Mouse (Mus musculus) left cerebral cortex, postnatal 14 days (tissue): Measurements from ENCODE around the gene Lrrc7. TPM values are rescaled to one million over a fixed set of nuclear protein-coding genes. Genes with fewer than 3 reads are reported as not detected.
A peak's percentile ranks its signal among the peaks of the same experiment; 100 is the strongest.

Experiments
- DNase-seq, 2 experiments: peaks; one replicate each; pipeline ENCODE4 v3.0.0; 2021 to 2022; ENCODE audit warnings: low spot score in 2 of 2, mixed read lengths in 1 of 2
- intact Hi-C: fragments of 180-260 bp; cut with DNase I; formaldehyde crosslinking; loops from one replicate; pipeline ENCODE4 v1.15.1; 2025
- total RNA-seq, 2 experiments: library from RNA; stranded (reverse); gene quantifications; 2 replicates each; pipeline ENCODE4 v1.2.3; 2021

Lrrc7 gene
- total RNA-seq, 2 experiments from 2014 or later: 123 to 142 TPM

- intact Hi-C loops: no loop called here
- peak in 1 of 2 experiments; percentile 45 for DNase-seq
These were observed 359.2 kb downstream of the Lrrc7 start for GRCm38 (mm10) chr3:158202776-158203175.

GRCm38 (mm10) chr3:158195426-158195825, 366.6 kb downstream of the Lrrc7 start:
- no peak for DNase-seq
- intact Hi-C loops: no loop called here

- DNase-seq: no peak
- intact Hi-C loops: no loop called here
These were observed 368.8 kb downstream of the Lrrc7 start for GRCm38 (mm10) chr3:158193229-158193628.

- intact Hi-C loops: no loop called here
- DNase-seq: no peak
These were observed 386.9 kb downstream of the Lrrc7 start for GRCm38 (mm10) chr3:158174880-158175735.

- no peak for DNase-seq
- intact Hi-C loops: no loop called here
These were observed 392.8 kb downstream of the Lrrc7 start for GRCm38 (mm10) chr3:158169180-158169579.

- DNase-seq: peak in 1 of 2 experiments; percentile 30
- intact Hi-C loops: no loop called here
These were observed 393.6 kb downstream of the Lrrc7 start for GRCm38 (mm10) chr3:158168454-158168853.

GRCm38 (mm10) chr3:158165004-158165403, 397.0 kb downstream of the Lrrc7 start:
- DNase-seq: peak; percentile 40 to 65

GRCm38 (mm10) chr3:158164452-158164851, 397.6 kb downstream of the Lrrc7 start:
- intact Hi-C loops: no loop called here
- no peak for DNase-seq

More at GRCm38 (mm10) chr3:158165004-158165403, 397.0 kb downstream of the Lrrc7 start:
- intact Hi-C loops: no loop called here

GRCm38 (mm10) chr3:158163127-158163526, 398.9 kb downstream of the Lrrc7 start:
- DNase-seq: no peak
- intact Hi-C loops: no loop called here

- DNase-seq: no peak
- intact Hi-C loops: no loop called here
These were observed 400.0 kb downstream of the Lrrc7 start for GRCm38 (mm10) chr3:158161924-158162490.

- intact Hi-C loops: no loop called here
- DNase-seq: no peak
These were observed 406.3 kb downstream of the Lrrc7 start for GRCm38 (mm10) chr3:158155515-158156286.

GRCm38 (mm10) chr3:158154134-158154533, 407.9 kb downstream of the Lrrc7 start:
- DNase-seq: no peak
- intact Hi-C loops: no loop called here

GRCm38 (mm10) chr3:158148998-158149397, 413.0 kb downstream of the Lrrc7 start:
- intact Hi-C loops: no loop called here
- DNase-seq: no peak

- DNase-seq: no peak
- intact Hi-C loops: no loop called here
These were observed 421.4 kb downstream of the Lrrc7 start for GRCm38 (mm10) chr3:158140629-158141028.

GRCm38 (mm10) chr3:158137796-158138195, 424.2 kb downstream of the Lrrc7 start:
- DNase-seq: no peak
- intact Hi-C loops: no loop called here

- intact Hi-C loops: no loop called here
- no peak for DNase-seq
These were observed 430.3 kb downstream of the Lrrc7 start for GRCm38 (mm10) chr3:158131672-158132071.

GRCm38 (mm10) chr3:158131233-158131632, 430.8 kb downstream of the Lrrc7 start:
- no peak for DNase-seq
- intact Hi-C loops: no loop called here

GRCm38 (mm10) chr3:158122899-158123298, 439.1 kb downstream of the Lrrc7 start:
- intact Hi-C loops: no loop called here
- no peak for DNase-seq

- intact Hi-C loops: no loop called here
These were observed 456.8 kb downstream of the Lrrc7 start for GRCm38 (mm10) chr3:158105260-158105659.

GRCm38 (mm10) chr3:158103467-158103866, 458.6 kb downstream of the Lrrc7 start:
- no peak for DNase-seq
- intact Hi-C loops: no loop called here

More at GRCm38 (mm10) chr3:158105260-158105659, 456.8 kb downstream of the Lrrc7 start:
- no peak for DNase-seq
